Mouse (Mus musculus): Measurements from ENCODE around the gene Cfap73. TPM values are rescaled to one million over a fixed set of nuclear protein-coding genes. Genes with fewer than 3 reads are reported as not detected.
A peak's percentile ranks its signal among the peaks of the same experiment; 100 is the strongest.

Gene Cfap73
- polyA plus RNA-seq, 2 experiments = not detected

- Histone ChIP-seq H3K4me3 (ENCODE audit: insufficient read depth in 1 of 2, low read depth in 2 of 2, low read length in 2 of 2) (no peak overlapping the region), H3K9ac (replicated peaks) (no peak overlapping the region), H3K27ac (no peak overlapping the region), H3K36me3 (replicated peaks; ENCODE audit: control insufficient read depth, insufficient read depth, low read depth) (no peaks in the 10 kb centered on the region), H3K4me1 (replicated peaks; ENCODE audit: control insufficient read depth in 2 of 2, insufficient read depth in 2 of 2, low read length in 1 of 2) (peaks cover 10 to 17% of the 10 kb centered on the region in 2 experiments), H3K4me2 (ENCODE audit: low read depth) (no peak overlapping the region), H3K9me3 (ENCODE audit: control insufficient read depth, low read length) (peaks cover 3% of the 10 kb centered on the region), H3K27me3 (ENCODE audit: control insufficient read depth, insufficient read depth, low read length) (no peaks in the 10 kb centered on the region)
- no peak for TF ChIP-seq CTCF (IDR thresholded peaks at IDR 0.05; ENCODE audit: low read depth)
- 83% methylated on average over 6 of the region's 6 CpGs for WGBS (ENCODE audit: insufficient replicate concordance)
- DNase-seq (ENCODE audit: low read depth in 3 of 3, low spot score in 3 of 3) = no peak
- ATAC-seq (ENCODE audit: insufficient read depth) = no peak
These were observed 39.5 kb downstream of the Cfap73 start for GRCm38 (mm10) chr5:120594485-120594884.

DNA sequence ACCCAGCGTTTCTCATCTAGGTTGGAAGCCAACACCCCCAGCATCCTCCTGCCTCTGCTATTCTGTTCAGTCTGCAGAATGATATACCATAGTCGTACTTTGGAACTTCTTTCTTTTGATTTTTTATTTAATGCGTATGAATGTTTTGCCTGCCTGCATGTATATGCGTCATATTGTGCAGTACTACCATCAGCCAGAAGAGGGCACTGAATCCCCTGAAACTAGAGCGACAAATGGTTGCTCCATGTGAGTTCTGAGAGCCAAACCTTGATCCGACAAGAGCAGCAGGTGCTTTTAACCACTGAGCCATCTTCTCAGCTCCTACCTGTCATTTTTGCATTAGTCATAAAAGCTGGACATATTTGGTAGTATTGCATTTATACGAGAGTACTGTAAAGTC lies 41.9 kb downstream of the Cfap73 start:
- no peaks in the 10 kb centered on the region for H3K36me3 ChIP-seq (replicated peaks; ENCODE audit: control insufficient read depth, insufficient read depth, low read depth)
- peaks cover 6 to 14% of the 10 kb centered on the region in 2 experiments for H3K4me1 ChIP-seq (replicated peaks; ENCODE audit: control insufficient read depth in 2 of 2, insufficient read depth in 2 of 2, low read length in 1 of 2)
- no peak for ATAC-seq (ENCODE audit: insufficient read depth)
- no peak overlapping the region for H3K4me2 ChIP-seq (ENCODE audit: low read depth)
- no peak overlapping the region for H3K4me3 ChIP-seq (ENCODE audit: insufficient read depth in 1 of 2, low read depth in 2 of 2, low read length in 2 of 2)
- no peak overlapping the region for H3K27ac ChIP-seq
- TF ChIP-seq CTCF (IDR thresholded peaks at IDR 0.05; ENCODE audit: low read depth) (peak; percentile 78), EP300 (IDR thresholded peaks at IDR 0.05; ENCODE audit: low read depth) (no peak)
- no peak overlapping the region for H3K9ac ChIP-seq (replicated peaks)
- 63% methylated on average over 7 of the region's 7 CpGs for whole genome bisulfite sequencing (ENCODE audit: insufficient replicate concordance)
- H3K27me3 ChIP-seq (ENCODE audit: control insufficient read depth, insufficient read depth, low read length) = no peaks in the 10 kb centered on the region
- peaks cover 3% of the 10 kb centered on the region for H3K9me3 ChIP-seq (ENCODE audit: control insufficient read depth, low read length)
- DNase-seq (ENCODE audit: low read depth in 3 of 3, low spot score in 3 of 3) = no peak

- ATAC-seq (ENCODE audit: insufficient read depth) (no peak), DNase-seq (ENCODE audit: low read depth in 3 of 3, low spot score in 3 of 3) (no peak)
- peaks cover 3% of the 10 kb centered on the region for H3K9me3 ChIP-seq (ENCODE audit: control insufficient read depth, low read length)
- no peak overlapping the region for H3K4me3 ChIP-seq (ENCODE audit: insufficient read depth in 1 of 2, low read depth in 2 of 2, low read length in 2 of 2)
- no peak overlapping the region for H3K4me2 ChIP-seq (ENCODE audit: low read depth)
- H3K4me1 ChIP-seq (replicated peaks; ENCODE audit: control insufficient read depth in 2 of 2, insufficient read depth in 2 of 2, low read length in 1 of 2) = peaks cover 16 to 28% of the 10 kb centered on the region in 2 experiments
- H3K27me3 ChIP-seq (ENCODE audit: control insufficient read depth, insufficient read depth, low read length) = no peaks in the 10 kb centered on the region
- H3K36me3 ChIP-seq (replicated peaks; ENCODE audit: control insufficient read depth, insufficient read depth, low read depth) = no peaks in the 10 kb centered on the region
- 65% methylated on average over 16 of the region's 16 CpGs for WGBS (ENCODE audit: insufficient replicate concordance)
- no peak for TF ChIP-seq EP300 (IDR thresholded peaks at IDR 0.05; ENCODE audit: low read depth)
- peak; percentile 80 for TF ChIP-seq CTCF (IDR thresholded peaks at IDR 0.05; ENCODE audit: low read depth)
- H3K9ac ChIP-seq (replicated peaks) = no peak overlapping the region
- no peak overlapping the region for H3K27ac ChIP-seq
These were observed 43.6 kb downstream of the Cfap73 start for GRCm38 (mm10) chr5:120590356-120591010.

GRCm38 (mm10) chr5:120588569-120589094 lies 45.4 kb downstream of the Cfap73 start, which contains the start of the genes Tpcn1 and Iqcd:
Gene Tpcn1, minus strand, starts transcription at chr5:120588673.
Gene Iqcd, plus strand, starts transcription at chr5:120589016.
- H3K36me3 ChIP-seq (replicated peaks; ENCODE audit: control insufficient read depth, insufficient read depth, low read depth) = peaks cover 16% of the 10 kb centered on the region
- H3K4me3 ChIP-seq (ENCODE audit: insufficient read depth in 1 of 2, low read depth in 2 of 2, low read length in 2 of 2) = peak within 1 kb of the TSS; percentile 84 to 90
- peak within 1 kb of the TSS; percentile 97 for H3K27ac ChIP-seq
- H3K9me3 ChIP-seq (ENCODE audit: control insufficient read depth, low read length) = peaks cover 3% of the 10 kb centered on the region
- H3K9ac ChIP-seq (replicated peaks) = peak within 1 kb of the TSS; percentile 96
- H3K27me3 ChIP-seq (ENCODE audit: control insufficient read depth, insufficient read depth, low read length) = no peaks in the 10 kb centered on the region
- peak; percentile 98 to 99 (median 99) for DNase-seq (ENCODE audit: low read depth in 3 of 3, low spot score in 3 of 3)
- H3K4me1 ChIP-seq (replicated peaks; ENCODE audit: control insufficient read depth in 2 of 2, insufficient read depth in 2 of 2, low read length in 1 of 2) = peaks cover 19 to 32% of the 10 kb centered on the region in 2 experiments
- TF ChIP-seq CTCF (IDR thresholded peaks at IDR 0.05; ENCODE audit: low read depth) = peak; percentile 35
- peak; percentile 50; the same call in 1 of the 2 replicates for TF ChIP-seq EP300 (IDR thresholded peaks at IDR 0.05; ENCODE audit: low read depth)
- WGBS (ENCODE audit: insufficient replicate concordance) = under 1% methylated on average over 35 of the region's 35 CpGs
- peak within 1 kb of the TSS; percentile 95 for H3K4me2 ChIP-seq (ENCODE audit: low read depth)
- ATAC-seq (ENCODE audit: insufficient read depth) = peak; percentile 91

GRCm38 (mm10) chr5:120587940-120588568 lies 46.0 kb downstream of the Cfap73 start:
- TF ChIP-seq CTCF (IDR thresholded peaks at IDR 0.05; ENCODE audit: low read depth) (no peak), EP300 (IDR thresholded peaks at IDR 0.05; ENCODE audit: low read depth) (no peak; the same call in 1 of the 2 replicates)
- H3K4me3 ChIP-seq (ENCODE audit: insufficient read depth in 1 of 2, low read depth in 2 of 2, low read length in 2 of 2) = peak overlapping the region; percentile 84 to 90
- peak overlapping the region; percentile 95 for H3K4me2 ChIP-seq (ENCODE audit: low read depth)
- peaks cover 19 to 32% of the 10 kb centered on the region in 2 experiments for H3K4me1 ChIP-seq (replicated peaks; ENCODE audit: control insufficient read depth in 2 of 2, insufficient read depth in 2 of 2, low read length in 1 of 2)
- ATAC-seq (ENCODE audit: insufficient read depth) = peak; percentile 53
- H3K27ac ChIP-seq = peak overlapping the region; percentile 97
- under 1% methylated on average over 29 of the region's 29 CpGs for WGBS (ENCODE audit: insufficient replicate concordance)
- peaks cover 3% of the 10 kb centered on the region for H3K9me3 ChIP-seq (ENCODE audit: control insufficient read depth, low read length)
- H3K9ac ChIP-seq (replicated peaks) = peak overlapping the region; percentile 96
- DNase-seq (ENCODE audit: low read depth in 3 of 3, low spot score in 3 of 3) = no peak
- no peaks in the 10 kb centered on the region for H3K27me3 ChIP-seq (ENCODE audit: control insufficient read depth, insufficient read depth, low read length)
- H3K36me3 ChIP-seq (replicated peaks; ENCODE audit: control insufficient read depth, insufficient read depth, low read depth) = peaks cover 22% of the 10 kb centered on the region

All from liver, embryonic 14.5 days (tissue).